Mouse (Mus musculus) neutrophil, adult 65 days (primary cell): ENCODE measurements around the gene Gm3591. TPM values are rescaled to one million over a fixed set of nuclear protein-coding genes. Genes with fewer than 3 reads are reported as not detected.

Experiments used
- total RNA-seq: library from RNA; stranded (reverse); gene quantifications from 2 replicates; pipeline ENCODE4 v1.2.4, GENCODE M21; 2023

Gm3591 gene
- not detected in 2 replicates for total RNA-seq

GRCm38 (mm10) chr14:6412382-6412781 is at the start of gene Gm3591:
Gene Gm3591 (minus strand): TSS chr14:6412482.

GRCm38 (mm10) chr14:6444511-6444910 is 32.2 kb upstream of the Gm3591 start, which contains the start of gene Gm3594:
Gene Gm3594 (minus strand): TSS chr14:6444611.

GRCm38 (mm10) chr14:6390219-6390618 is 22.1 kb downstream of the Gm3591 start, which contains the start of gene Gm16440:
Gene Gm16440 (minus strand): TSS chr14:6390319.

Other genes with a start within 250 kb of the Gm3591 start
- gene Gm21560, start 193.2 kb downstream of the Gm3591 start, total RNA-seq = not detected in 2 replicates
- not detected in 2 replicates for gene Gm3411, start 125.2 kb downstream of the Gm3591 start, total RNA-seq
- gene Gm21103, start 107.6 kb downstream of the Gm3591 start, total RNA-seq = not detected in 2 replicates
- gene Gm3618, start 68.8 kb downstream of the Gm3591 start, total RNA-seq = not detected in 2 replicates
- gene Gm16440, start 22.2 kb downstream of the Gm3591 start, total RNA-seq = not detected in 2 replicates
- gene Gm3594, start 32.1 kb upstream of the Gm3591 start, total RNA-seq = not detected in 2 replicates
- gene Gm8356, start 124.8 kb upstream of the Gm3591 start, total RNA-seq = not detected in 2 replicates
- not detected in 2 replicates for gene Gm3629, start 178.1 kb upstream of the Gm3591 start, total RNA-seq
- not detected in 2 replicates for gene Gm3460, start 209.9 kb upstream of the Gm3591 start, total RNA-seq